Mouse (Mus musculus): Measurements from ENCODE around the gene Map3k3. TPM values are rescaled to one million over a fixed set of nuclear protein-coding genes. Genes with fewer than 3 reads are reported as not detected.

The Map3k3 gene
- polyA plus RNA-seq, 1 experiment from 2014 or later = 16.8 TPM

- Histone ChIP-seq H3K27ac (replicated peaks; ENCODE audit: low read depth, low read length) (no peak overlapping the region), H3K9ac (replicated peaks; ENCODE audit: low read length) (no peak overlapping the region), H3K4me3 (ENCODE audit: low read depth, low read length) (no peak overlapping the region), H3K36me3 (replicated peaks; ENCODE audit: control insufficient read depth, insufficient read depth, low read depth, low read length) (no peaks in the 10 kb centered on the region), H3K27me3 (ENCODE audit: control insufficient read depth, insufficient read depth, low read length) (no peaks in the 10 kb centered on the region), H3K4me1 (ENCODE audit: control insufficient read depth, insufficient read depth, low read length) (no peaks in the 10 kb centered on the region), H3K4me2 (ENCODE audit: low read depth, low read length) (no peak overlapping the region), H3K9me3 (replicated peaks; ENCODE audit: control insufficient read depth, low read length) (no peaks in the 10 kb centered on the region)
- no peak for ATAC-seq (replicated peaks; ENCODE audit: insufficient number of reproducible peaks, low FRiP score, low TSS enrichment, low read depth)
- no peak for DNase-seq (ENCODE audit: low spot score)
- WGBS = 71% methylated on average over 3 of the region's 3 CpGs
Observed at GRCm38 (mm10) chr11:106175081-106175480, 90.7 kb downstream of the Map3k3 start.

GRCm38 (mm10) chr11:106176372-106176771, 92.0 kb downstream of the Map3k3 start:
- ATAC-seq (replicated peaks; ENCODE audit: insufficient number of reproducible peaks, low FRiP score, low TSS enrichment, low read depth) (no peak), DNase-seq (ENCODE audit: low spot score) (no peak)
- H3K27me3 ChIP-seq (ENCODE audit: control insufficient read depth, insufficient read depth, low read length) = no peaks in the 10 kb centered on the region
- H3K4me1 ChIP-seq (ENCODE audit: control insufficient read depth, insufficient read depth, low read length) = no peaks in the 10 kb centered on the region
- H3K4me3 ChIP-seq (ENCODE audit: low read depth, low read length) = no peak overlapping the region
- H3K27ac ChIP-seq (replicated peaks; ENCODE audit: low read depth, low read length) = no peak overlapping the region
- 86% methylated on average over 5 of the region's 5 CpGs for WGBS
- no peak overlapping the region for H3K9ac ChIP-seq (replicated peaks; ENCODE audit: low read length)
- H3K9me3 ChIP-seq (replicated peaks; ENCODE audit: control insufficient read depth, low read length) = no peaks in the 10 kb centered on the region
- H3K4me2 ChIP-seq (ENCODE audit: low read depth, low read length) = no peak overlapping the region
- H3K36me3 ChIP-seq (replicated peaks; ENCODE audit: control insufficient read depth, insufficient read depth, low read depth, low read length) = no peaks in the 10 kb centered on the region

- no peaks in the 10 kb centered on the region for H3K9me3 ChIP-seq (replicated peaks; ENCODE audit: control insufficient read depth, low read length)
- no peak overlapping the region for H3K4me3 ChIP-seq (ENCODE audit: low read depth, low read length)
- no peak overlapping the region for H3K27ac ChIP-seq (replicated peaks; ENCODE audit: low read depth, low read length)
- DNase-seq (ENCODE audit: low spot score) (no peak), ATAC-seq (replicated peaks; ENCODE audit: insufficient number of reproducible peaks, low FRiP score, low TSS enrichment, low read depth) (no peak)
- H3K9ac ChIP-seq (replicated peaks; ENCODE audit: low read length) = no peak overlapping the region
- H3K36me3 ChIP-seq (replicated peaks; ENCODE audit: control insufficient read depth, insufficient read depth, low read depth, low read length) = no peaks in the 10 kb centered on the region
- H3K27me3 ChIP-seq (ENCODE audit: control insufficient read depth, insufficient read depth, low read length) = no peaks in the 10 kb centered on the region
- 67% methylated on average over 5 of the region's 5 CpGs for WGBS
- H3K4me1 ChIP-seq (ENCODE audit: control insufficient read depth, insufficient read depth, low read length) = no peaks in the 10 kb centered on the region
- no peak overlapping the region for H3K4me2 ChIP-seq (ENCODE audit: low read depth, low read length)
Observed at GRCm38 (mm10) chr11:106178036-106178782, 93.8 kb downstream of the Map3k3 start.

- Histone ChIP-seq H3K4me2 (ENCODE audit: low read depth, low read length) (no peak overlapping the region), H3K9ac (replicated peaks; ENCODE audit: low read length) (no peak overlapping the region), H3K4me1 (ENCODE audit: control insufficient read depth, insufficient read depth, low read length) (no peaks in the 10 kb centered on the region), H3K27me3 (ENCODE audit: control insufficient read depth, insufficient read depth, low read length) (no peaks in the 10 kb centered on the region), H3K36me3 (replicated peaks; ENCODE audit: control insufficient read depth, insufficient read depth, low read depth, low read length) (no peaks in the 10 kb centered on the region; the same call in 1 of the 2 replicates), H3K27ac (replicated peaks; ENCODE audit: low read depth, low read length) (no peak overlapping the region), H3K4me3 (ENCODE audit: low read depth, low read length) (no peak overlapping the region), H3K9me3 (replicated peaks; ENCODE audit: control insufficient read depth, low read length) (no peaks in the 10 kb centered on the region)
- WGBS = 54% methylated on average over 7 of the region's 7 CpGs
- no peak for DNase-seq (ENCODE audit: low spot score)
- ATAC-seq (replicated peaks; ENCODE audit: insufficient number of reproducible peaks, low FRiP score, low TSS enrichment, low read depth) = no peak
Observed at GRCm38 (mm10) chr11:106179711-106180448, 95.5 kb downstream of the Map3k3 start.

GRCm38 (mm10) chr11:106180449-106180801, 96.0 kb downstream of the Map3k3 start:
- Histone ChIP-seq H3K27ac (replicated peaks; ENCODE audit: low read depth, low read length) (no peak overlapping the region), H3K4me3 (ENCODE audit: low read depth, low read length) (no peak overlapping the region), H3K27me3 (ENCODE audit: control insufficient read depth, insufficient read depth, low read length) (no peaks in the 10 kb centered on the region), H3K9ac (replicated peaks; ENCODE audit: low read length) (no peak overlapping the region), H3K4me1 (ENCODE audit: control insufficient read depth, insufficient read depth, low read length) (no peaks in the 10 kb centered on the region), H3K36me3 (replicated peaks; ENCODE audit: control insufficient read depth, insufficient read depth, low read depth, low read length) (no peaks in the 10 kb centered on the region; the same call in 1 of the 2 replicates), H3K9me3 (replicated peaks; ENCODE audit: control insufficient read depth, low read length) (no peaks in the 10 kb centered on the region), H3K4me2 (ENCODE audit: low read depth, low read length) (no peak overlapping the region)
- no peak for ATAC-seq (replicated peaks; ENCODE audit: insufficient number of reproducible peaks, low FRiP score, low TSS enrichment, low read depth)
- 78% methylated on average over 2 of the region's 2 CpGs for WGBS
- no peak for DNase-seq (ENCODE audit: low spot score)

GRCm38 (mm10) chr11:106187326-106187725, 102.9 kb downstream of the Map3k3 start:
- ATAC-seq (replicated peaks; ENCODE audit: insufficient number of reproducible peaks, low FRiP score, low TSS enrichment, low read depth) = no peak

GRCm38 (mm10) chr11:106191716-106192115, 107.3 kb downstream of the Map3k3 start:
- Histone ChIP-seq H3K9me3 (replicated peaks; ENCODE audit: control insufficient read depth, low read length) (no peaks in the 10 kb centered on the region), H3K4me1 (ENCODE audit: control insufficient read depth, insufficient read depth, low read length) (no peaks in the 10 kb centered on the region), H3K4me3 (ENCODE audit: low read depth, low read length) (no peak overlapping the region), H3K4me2 (ENCODE audit: low read depth, low read length) (no peak overlapping the region), H3K27ac (replicated peaks; ENCODE audit: low read depth, low read length) (no peak overlapping the region), H3K36me3 (replicated peaks; ENCODE audit: control insufficient read depth, insufficient read depth, low read depth, low read length) (no peaks in the 10 kb centered on the region), H3K9ac (replicated peaks; ENCODE audit: low read length) (no peak overlapping the region), H3K27me3 (ENCODE audit: control insufficient read depth, insufficient read depth, low read length) (no peaks in the 10 kb centered on the region)
- WGBS = 91% methylated on average over 3 of the region's 3 CpGs
- ATAC-seq (replicated peaks; ENCODE audit: insufficient number of reproducible peaks, low FRiP score, low TSS enrichment, low read depth) (no peak), DNase-seq (ENCODE audit: low spot score) (no peak)

More at GRCm38 (mm10) chr11:106187326-106187725, 102.9 kb downstream of the Map3k3 start:
- 94% methylated on average over 4 of the region's 4 CpGs for WGBS
- no peak overlapping the region for H3K4me3 ChIP-seq (ENCODE audit: low read depth, low read length)
- no peaks in the 10 kb centered on the region for H3K9me3 ChIP-seq (replicated peaks; ENCODE audit: control insufficient read depth, low read length)
- no peak overlapping the region for H3K4me2 ChIP-seq (ENCODE audit: low read depth, low read length)
- no peaks in the 10 kb centered on the region for H3K4me1 ChIP-seq (ENCODE audit: control insufficient read depth, insufficient read depth, low read length)
- no peak overlapping the region for H3K9ac ChIP-seq (replicated peaks; ENCODE audit: low read length)
- no peak for DNase-seq (ENCODE audit: low spot score)
- H3K27me3 ChIP-seq (ENCODE audit: control insufficient read depth, insufficient read depth, low read length) = no peaks in the 10 kb centered on the region
- H3K36me3 ChIP-seq (replicated peaks; ENCODE audit: control insufficient read depth, insufficient read depth, low read depth, low read length) = no peaks in the 10 kb centered on the region; the same call in 1 of the 2 replicates
- H3K27ac ChIP-seq (replicated peaks; ENCODE audit: low read depth, low read length) = no peak overlapping the region

- H3K9ac ChIP-seq (replicated peaks; ENCODE audit: low read length) = no peak overlapping the region
- DNase-seq (ENCODE audit: low spot score) (no peak), ATAC-seq (replicated peaks; ENCODE audit: insufficient number of reproducible peaks, low FRiP score, low TSS enrichment, low read depth) (no peak)
- H3K36me3 ChIP-seq (replicated peaks; ENCODE audit: control insufficient read depth, insufficient read depth, low read depth, low read length) = no peaks in the 10 kb centered on the region
- WGBS = 87% methylated on average over 5 of the region's 5 CpGs
- H3K9me3 ChIP-seq (replicated peaks; ENCODE audit: control insufficient read depth, low read length) = no peaks in the 10 kb centered on the region
- peak overlapping the region; percentile 42; the same call in 1 of the 2 replicates for H3K4me2 ChIP-seq (ENCODE audit: low read depth, low read length)
- H3K27ac ChIP-seq (replicated peaks; ENCODE audit: low read depth, low read length) = no peak overlapping the region
- no peaks in the 10 kb centered on the region for H3K27me3 ChIP-seq (ENCODE audit: control insufficient read depth, insufficient read depth, low read length)
- H3K4me1 ChIP-seq (ENCODE audit: control insufficient read depth, insufficient read depth, low read length) = no peaks in the 10 kb centered on the region
- peak overlapping the region; percentile 59; the same call in 1 of the 2 replicates for H3K4me3 ChIP-seq (ENCODE audit: low read depth, low read length)
Observed at GRCm38 (mm10) chr11:106192241-106192640, 107.8 kb downstream of the Map3k3 start.
